Mouse (Mus musculus) thymus, postnatal 4 days (tissue): ENCODE data around the gene Eif3g.

Experiments used
- DNase-seq: peaks from one replicate; pipeline ENCODE4 v3.0.0; 2021

Eif3g gene

DNA sequence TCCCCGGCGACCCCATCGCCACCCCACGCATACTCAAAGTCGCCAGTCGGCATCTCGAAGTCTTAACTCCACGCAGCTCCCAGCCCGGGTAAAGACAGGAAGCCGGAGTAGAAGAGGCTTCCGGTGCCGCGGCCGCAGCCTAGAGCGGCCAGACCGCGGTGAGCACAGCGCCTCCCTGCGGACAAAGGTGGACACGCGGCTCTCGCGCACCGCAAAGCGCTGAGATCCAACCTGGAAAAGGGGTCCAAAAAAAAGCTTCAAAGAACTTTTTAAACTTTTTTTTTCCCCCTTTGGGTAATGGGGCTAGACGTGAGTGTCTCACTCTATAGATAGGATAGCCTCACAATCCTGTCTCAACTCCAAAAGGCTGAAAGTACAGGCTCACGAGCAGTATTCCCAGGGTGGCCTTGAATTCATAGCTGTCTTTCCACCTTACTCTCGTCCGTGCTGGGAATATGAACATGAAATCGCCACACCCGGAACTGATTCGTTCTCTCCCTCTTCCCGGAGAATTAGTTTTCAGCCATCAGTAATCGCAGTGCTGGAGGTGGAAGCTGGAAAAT is at the start of gene Eif3g:
TSS of gene Eif3g (minus strand) at position 113 of the 563 bp plus-strand sequence.
- peak; percentile 92 for DNase-seq

DNA sequence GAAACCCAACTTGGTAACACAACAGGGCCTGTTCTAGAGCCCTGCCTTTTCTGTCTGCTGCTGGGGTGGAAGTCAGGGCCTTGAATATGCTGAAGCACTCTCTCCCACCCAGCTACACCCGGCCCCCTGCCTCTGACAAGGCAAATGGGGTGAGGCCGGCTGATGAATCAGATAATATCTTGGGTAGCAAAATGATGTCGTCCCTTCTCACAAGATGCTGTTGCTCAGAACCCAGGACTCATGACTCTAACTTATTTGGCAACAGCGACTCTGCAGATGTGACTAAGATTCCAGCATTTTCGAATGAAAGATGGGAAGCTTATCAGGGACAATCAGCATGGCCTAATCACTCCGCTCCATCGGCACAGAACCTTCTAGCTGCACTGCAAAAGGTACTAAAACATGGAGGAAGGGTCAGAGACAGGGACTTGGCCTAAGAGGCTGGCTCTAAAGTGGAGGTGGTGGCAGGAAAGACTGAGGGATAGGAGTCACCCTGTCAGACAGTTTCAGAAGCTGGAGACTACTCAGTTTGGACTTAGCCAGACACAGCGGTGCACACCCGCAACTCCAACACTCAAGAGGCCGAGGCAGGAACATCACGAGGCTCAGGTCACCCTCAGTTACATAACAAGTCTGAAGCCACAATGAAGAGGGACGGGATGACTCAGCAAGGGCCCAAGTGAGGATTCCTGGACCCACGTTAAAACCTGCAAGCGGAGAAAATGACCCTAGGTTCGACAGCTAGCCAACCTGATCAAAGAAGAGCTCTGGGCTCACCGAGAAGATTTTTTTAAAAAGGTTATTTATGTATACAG is 47.9 kb upstream of the Eif3g start:
- no peak for DNase-seq

DNA sequence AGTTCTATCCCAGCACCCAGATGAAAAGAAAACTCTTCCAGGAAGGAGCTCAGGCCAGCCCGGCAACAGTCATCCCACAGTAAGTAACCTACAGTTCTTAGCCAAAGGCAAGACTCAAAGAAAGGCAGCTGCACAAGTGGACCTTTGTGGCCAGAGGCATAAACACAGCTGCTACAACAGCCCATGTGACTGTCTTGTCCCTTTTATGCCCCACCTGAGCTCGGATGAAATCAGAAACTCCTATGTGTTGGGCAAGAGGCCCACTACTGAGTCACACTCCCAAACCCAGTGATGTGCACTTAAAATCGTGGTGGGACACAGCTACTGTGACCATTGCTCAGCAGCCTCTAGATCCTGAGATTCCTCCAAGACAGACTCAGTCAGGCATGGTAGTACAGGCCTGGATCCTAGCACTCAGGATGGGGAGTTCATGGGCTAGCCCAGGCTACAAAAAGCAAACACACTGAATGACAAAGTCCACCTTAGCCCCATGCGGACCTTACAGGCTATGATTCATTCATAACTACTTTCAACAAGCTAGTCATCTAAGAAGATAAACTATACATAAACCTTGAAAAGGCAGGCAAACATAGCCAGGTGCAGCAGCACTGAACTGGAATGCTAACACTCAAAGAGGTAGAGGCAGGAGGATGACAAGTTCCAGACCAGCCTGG is 46.4 kb upstream of the Eif3g start:
- no peak for DNase-seq

DNA sequence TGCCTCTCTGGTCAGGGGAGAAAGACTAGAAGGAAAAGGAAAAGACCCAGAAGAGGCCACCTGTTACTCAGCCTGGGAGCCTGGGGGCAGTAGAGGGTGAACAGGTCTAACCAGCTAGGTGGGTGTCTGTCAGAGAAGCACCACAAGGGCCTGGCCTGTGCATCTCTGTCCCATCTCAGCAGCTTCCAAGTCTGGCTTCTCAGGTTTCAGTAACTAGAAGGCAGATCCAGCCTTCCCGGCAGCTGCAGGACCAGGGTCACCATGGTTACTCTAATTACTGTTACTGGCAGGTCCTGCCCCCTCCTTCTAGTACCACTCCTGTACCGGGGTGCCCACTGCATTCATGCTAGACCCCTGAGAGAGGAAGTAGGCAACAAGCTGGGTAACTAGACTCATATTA is 45.5 kb upstream of the Eif3g start:
- DNase-seq, result no peak

DNA sequence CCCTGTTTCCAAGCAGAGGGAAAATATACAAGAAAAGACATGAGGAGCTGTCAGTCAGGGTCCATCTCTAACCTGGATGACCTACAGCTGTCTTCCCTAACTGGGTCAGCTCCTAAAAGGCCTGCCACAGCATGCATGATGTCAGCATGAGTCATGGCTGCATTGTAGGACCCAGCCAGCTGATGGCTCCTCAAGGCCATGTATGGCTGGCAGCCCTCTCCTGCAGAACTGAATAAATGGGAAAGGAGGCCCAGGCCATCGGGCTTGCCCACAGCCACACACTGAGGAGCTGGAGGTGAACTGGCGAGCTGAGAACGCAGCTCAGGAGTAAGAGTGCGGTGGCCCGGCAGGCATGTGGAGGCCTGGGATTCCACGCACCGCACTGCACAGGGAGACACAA is 45.0 kb upstream of the Eif3g start:
- DNase-seq, result no peak

DNA sequence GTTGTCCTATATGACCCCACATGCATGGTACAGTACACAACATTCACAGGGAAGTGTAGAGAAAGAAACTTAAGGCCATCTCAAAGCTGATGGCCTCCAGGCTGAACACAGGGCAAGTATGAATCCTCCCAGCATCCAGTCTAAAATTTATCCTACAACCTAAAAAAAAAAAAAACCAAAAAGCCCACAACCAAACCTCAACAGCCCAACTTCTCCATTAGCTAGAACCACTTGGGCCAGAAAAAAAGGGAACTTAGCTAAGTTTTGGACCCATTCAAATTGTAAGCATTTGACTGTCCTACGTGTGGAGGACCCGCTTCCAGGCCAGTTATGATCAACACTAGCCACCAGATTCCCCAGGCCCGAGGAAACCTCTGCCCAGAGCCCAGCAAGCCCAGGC is 24.8 kb upstream of the Eif3g start:
- DNase-seq, result no peak

DNA sequence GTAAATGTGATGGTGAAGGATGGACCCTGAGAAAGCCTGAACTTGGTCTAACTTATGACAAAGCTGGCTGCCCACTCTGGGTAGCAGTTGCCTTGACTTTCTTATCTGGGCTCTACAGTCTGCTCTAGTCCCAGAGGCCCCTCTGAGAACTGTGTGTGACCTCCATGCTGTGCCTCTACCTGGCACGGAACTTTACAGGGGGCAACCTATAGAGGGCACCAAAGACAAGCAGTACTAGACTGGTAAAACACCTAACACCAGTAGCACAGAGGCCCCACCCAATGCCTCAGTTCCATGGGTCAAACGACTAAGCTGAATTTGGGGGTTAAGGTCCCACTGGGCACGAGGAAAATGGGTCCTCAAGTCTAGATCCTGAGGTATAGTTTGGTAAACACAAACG is 17.7 kb upstream of the Eif3g start:
- DNase-seq, result peak; percentile 64

DNA sequence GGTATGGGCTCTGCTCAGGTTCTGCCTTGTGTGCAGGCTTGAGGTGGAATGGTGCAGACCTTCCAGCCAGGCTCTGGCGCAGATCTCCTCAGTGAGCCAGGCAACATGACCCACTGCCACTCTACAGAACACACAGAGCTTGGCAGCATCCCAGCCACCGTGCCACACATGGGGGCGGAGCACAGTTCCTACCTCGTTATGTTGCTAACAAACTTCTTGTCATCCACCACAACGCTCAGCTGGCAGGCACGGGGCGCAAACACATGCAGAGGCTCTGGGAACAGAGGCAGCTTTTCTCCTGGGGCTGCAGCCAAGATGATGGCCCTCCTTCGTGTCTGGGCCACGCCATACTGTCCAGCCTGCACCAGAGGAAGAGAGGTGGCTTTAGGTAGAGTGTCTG is 11.5 kb upstream of the Eif3g start:
- DNase-seq, result no peak

DNA sequence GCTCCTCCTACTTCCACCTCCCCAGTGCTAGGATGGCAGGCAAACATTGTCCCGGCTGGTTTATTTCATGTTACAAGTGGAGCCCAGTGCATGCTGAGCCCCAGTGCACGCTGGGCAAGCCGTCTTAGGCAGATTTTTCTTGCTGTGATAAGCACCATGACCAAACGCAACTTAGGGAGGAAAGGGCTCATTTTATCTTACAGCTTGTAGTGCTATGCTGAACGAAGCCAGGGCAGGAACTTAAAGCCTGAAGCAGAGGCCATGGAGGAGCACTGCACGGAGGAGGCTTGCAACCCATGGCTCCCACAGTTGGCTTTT is 3.7 kb upstream of the Eif3g start:
- no peak for DNase-seq

DNA sequence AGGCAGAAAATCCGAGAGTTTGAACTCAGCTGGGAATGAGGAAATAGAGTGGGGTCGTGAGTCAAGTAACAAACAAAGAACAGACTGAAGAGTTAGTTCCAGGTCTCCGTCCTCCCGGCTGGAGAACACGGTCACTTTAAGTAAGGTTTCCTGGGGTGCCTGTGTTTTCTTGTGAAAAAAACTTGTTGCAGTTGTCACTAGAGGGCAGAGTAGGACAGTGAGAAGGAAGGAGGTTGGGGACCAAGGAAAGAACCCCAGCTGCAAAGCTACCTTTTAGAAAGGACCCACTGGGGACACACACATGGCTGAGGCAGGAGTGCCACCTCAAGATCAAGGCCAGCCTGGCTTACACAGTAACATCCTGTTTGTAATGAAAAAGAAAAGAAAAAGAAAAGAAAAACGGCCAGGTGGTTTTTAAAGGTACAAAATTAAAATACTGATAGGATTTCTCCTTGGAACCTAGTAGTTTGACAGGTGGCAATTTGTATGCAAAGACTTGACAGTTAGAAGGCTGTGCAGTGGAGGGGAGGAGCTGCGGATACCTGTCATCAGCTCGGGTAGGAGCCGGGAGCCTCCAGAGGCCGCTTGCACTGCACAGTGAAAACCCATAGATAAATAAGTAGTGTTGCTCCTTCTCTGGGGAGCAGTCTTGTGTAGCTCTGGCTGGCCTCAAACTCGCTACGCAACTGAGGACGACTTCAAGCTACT is 3.2 kb upstream of the Eif3g start:
- DNase-seq, result peak; percentile 43

DNA sequence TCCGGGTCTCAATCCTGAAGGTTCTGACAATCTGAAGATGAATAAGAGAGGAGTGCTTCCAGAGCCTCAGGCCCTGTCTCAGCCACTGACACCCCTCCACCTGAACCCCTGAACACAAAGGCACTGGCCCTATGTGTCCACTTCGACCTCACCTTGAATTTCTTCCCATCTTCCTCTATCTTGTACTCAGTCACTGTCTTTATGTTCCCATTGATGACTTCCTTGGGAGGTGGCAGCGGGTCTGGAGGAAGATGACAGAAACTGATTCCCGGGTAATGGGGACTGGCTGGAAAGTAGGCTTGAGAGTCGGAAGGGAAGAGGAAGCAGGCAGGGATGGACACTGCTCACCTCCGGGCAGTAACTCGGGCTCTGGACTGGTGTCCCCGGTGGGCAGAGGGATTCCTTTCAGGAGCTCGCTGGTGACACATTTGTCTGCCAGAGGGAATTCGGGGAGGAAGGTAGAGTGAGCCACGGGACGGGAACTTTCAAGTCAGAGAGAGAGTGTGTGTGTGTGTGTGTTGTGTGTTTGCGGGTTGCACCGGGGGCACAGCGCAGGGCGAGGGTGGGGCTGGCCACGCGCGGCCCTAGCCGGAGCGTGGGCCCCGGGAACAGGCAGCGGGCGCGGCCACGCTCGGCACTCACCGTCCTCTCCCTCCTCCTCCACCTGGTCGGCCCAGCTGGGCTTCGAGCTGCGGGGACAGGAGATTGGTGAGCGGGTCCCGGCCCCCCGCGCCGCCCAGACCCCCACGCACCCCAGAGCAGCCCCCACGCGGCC is 500 bp downstream of the Eif3g start:
- DNase-seq, result no peak

DNA sequence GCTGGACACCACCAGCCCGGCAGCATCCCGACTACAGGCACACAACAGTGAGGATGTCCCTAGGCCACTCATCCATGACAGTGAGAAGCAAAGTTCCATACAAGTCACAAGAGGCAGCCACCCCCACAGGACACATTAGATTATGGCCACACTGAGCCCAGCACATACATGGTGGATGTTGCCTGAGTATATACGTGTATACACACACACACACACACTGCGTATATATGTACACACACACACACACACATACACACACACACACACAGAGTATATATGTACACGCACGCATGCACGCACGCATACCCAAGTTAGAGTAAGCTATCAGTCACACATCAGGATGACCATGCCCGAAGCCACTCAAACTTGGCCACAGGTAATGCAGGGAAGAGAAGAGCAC is 3.0 kb downstream of the Eif3g start:
- DNase-seq, result no peak

DNA sequence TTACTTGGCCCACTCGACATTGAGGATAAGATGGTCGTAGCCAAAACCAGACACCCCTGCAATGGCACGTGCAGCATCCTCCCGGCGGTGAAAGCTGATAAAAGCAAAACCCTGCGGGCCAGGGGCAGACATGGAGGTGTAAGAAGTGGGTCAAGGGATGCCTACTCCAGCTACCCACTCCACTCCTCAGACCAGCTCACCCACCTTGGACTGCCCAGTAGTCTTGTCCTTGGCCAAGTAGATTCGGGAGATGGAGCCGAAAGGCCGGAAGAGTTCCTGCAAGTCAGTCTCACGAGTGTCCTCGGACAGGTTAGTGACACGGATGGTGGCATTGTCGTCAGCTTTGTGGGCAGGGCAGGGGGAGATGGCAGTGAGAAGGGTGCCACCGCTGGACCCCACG is 3.8 kb downstream of the Eif3g start:
- DNase-seq, result no peak

DNA sequence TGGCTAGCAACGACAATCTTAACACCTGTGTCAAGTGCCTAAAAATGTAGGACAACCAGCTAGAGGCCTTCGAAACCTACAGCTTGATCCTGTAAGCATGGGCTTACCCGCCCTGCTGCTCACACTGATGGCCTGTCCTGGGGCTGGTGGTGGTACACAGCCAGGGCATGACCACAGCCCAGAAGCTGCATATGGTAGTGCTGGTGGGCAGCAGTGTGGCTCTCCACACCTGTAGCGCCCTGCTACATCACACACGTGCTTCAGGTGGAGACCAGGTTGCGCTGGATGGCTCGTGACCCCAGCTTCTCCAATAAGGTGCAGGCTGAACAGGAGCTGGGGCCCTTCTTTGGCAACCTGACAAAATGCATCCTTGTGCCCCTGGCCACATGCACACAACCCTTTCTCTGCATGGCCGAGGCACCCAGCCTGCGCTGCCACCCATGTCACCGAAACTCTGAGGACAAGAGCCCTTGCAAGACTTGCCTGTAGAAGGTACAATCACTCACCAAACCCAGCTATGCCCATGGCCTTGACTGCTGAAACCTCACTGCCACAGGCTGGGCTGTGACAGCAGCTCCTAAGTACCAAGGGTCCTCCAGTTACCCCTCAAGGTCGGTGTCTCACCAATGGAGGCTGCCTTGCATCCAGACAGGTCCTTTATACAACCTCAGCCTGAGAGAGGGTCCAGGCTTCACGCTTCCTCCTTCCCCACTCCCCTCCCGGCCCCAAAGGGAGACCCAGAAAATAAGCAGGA is 4.7 kb downstream of the Eif3g start:
- DNase-seq, result no peak

DNA sequence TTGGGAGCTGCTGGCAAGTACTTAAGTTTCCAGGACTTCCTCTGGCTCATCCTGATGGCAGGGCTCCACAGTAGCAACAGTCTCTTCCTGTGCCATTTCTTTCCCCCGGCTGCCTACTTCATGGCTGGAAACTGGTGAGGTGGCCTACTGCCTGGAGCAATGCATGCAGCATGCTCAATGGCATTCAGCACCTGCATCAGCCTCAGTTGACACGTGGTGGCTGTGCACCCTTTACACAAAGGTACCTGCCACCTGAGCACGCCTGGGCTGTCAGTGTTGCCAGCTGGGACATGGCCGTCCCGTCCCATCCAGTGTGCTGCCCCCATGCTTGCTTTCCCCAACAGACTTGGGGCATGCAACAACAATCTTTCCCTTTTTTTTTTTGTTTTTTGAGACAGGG is 5.4 kb downstream of the Eif3g start:
- no peak for DNase-seq

DNA sequence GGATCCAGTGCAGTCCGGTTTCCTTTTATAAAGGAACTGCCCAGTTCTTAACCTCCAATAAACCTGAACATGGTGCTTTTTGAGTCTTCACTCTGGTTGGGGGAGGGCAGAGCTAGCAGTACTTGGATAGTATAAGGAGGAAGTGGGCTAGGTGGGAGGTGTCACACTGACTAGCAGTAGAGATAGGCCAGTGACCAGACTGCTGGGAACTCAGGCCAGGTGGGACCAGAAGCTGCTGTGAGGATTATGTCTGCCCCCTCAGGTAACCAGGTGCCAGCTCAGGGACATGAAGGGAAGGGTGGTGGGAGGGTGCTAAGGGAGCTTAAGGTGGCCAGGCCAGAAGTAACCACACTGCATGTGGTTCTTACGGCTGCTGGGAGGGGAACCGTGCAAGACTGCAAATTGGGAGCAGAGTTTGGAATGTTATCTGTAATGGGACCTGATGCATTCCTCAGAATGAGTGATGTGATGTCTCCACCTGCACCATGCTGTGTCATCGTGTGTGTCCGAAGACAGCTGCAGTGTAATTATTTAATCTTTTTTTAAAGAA is 6.2 kb downstream of the Eif3g start:
- no peak for DNase-seq

DNA sequence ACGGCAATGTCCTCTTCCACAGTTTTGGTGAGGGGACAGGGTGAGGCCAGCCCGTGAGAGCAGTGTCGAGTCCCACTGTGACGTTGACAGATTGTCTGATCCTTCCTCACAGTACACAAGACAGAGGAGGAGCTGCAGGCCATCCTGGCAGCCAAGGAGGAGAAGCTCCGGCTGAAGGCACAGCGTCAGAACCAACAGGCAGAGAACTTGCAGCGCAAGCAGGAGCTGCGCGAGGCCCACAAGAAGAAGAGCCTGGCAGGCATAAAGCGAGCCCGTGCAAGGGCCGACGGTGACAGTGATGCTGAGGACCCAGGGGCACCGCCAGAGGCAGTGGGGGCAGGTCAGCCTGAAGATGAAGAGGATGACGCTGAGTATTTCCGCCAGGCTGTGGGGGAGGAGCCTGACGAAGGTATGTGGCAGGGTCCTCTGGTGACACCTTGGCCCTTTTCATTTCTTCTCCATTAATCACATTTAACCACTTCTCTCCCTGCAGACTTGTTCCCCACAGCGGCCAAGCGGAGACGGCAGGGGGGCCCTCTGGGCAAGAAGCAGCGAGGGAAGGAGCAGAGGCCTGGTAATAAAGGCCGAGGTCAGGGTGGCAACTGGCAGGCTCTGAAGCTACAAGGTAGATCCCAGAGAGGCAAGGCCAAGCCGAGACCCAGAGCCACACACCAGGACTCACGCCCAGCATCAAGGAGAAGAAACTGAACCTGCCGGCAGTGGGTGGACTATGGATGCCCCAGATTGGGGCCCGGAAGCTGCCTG is 6.9 kb downstream of the Eif3g start:
- no peak for DNase-seq

DNA sequence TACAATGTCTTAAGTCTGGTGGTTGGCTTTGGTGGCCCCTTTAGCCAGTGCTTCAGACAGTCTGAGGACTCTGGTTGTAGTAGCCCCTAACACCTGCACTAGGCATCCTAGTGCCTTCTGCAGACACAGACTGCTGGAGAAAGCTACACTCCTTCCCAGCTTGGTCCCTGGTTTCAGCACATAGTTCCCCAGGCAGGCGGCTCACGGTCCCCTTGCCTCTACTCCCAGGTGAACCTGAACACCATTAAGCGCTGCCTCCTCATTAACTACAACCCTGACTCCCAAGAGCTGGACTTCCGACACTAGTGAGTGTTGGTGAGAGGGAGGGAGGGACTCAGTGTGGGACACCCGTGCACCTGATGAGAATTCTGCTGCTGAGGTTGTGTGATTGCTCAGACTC is 8.0 kb downstream of the Eif3g start:
- no peak for DNase-seq

DNA sequence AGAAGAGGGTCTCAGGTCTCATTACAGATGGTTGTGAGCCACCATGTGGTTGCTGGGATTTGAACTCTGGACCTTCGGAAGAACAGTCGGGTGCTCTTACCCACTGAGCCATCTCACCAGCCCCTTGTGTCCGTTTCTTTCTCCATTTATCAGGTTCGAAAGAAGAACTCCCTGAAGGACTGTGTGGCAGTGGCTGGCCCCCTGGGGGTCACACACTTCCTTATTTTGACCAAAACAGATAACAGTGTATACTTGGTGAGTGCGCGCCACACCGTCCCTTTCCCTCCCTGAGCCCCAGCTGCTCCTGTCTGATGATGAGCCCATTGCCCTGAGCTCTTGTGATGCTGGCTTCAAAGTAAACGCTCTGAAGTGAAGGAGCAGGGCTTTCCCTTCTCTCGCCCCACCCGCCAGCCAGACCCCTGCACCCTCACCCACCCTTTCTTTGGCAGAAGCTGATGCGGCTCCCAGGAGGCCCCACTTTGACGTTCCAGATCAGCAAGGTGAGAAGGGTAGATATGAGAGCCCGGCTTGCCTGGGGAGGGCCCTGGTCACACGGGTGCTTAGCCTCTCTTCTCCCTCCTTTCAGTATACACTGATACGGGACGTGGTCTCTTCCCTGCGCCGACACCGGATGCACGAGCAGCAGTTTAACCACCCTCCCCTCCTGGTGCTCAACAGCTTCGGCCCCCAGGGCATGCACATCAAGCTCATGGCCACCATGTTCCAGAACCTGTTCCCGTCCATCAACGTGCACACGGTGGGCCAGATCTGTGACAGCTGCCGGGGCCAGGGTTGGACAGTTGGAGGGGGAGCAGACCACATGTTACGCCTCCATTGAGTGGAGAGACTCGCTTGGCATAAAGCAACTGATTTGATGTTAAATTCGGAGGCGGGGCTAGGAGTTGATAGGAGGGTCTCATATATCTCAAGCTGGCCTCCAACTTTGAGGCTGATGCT is 9.0 kb downstream of the Eif3g start:
- DNase-seq, result no peak

DNA sequence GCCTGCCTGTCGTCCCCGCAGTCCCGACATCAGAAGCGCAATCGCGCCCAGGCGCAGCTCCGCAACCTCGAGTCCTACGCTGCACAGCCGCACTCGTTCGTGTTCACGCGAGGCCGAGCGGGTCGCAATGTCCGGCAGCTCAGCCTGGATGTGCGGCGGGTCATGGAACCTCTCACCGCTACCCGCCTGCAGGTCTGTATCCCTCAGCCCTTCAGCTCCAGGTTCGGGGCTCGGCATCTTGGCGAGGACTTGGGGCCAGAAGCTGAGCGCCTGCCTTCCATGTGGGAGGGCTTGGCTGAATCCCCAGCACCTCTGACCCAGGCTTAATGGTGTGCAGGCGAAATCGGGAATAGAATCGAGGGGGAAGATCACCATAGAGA is 10.0 kb downstream of the Eif3g start:
- no peak for DNase-seq
